Mouse (Mus musculus) liver, postnatal 0 days (tissue): ENCODE measurements around the gene Cep128. TPM values are rescaled to one million over a fixed set of nuclear protein-coding genes. Genes with fewer than 3 reads are reported as not detected.

ENCODE experiments used
- ATAC-seq: fragments of 200-750 bp; cut with Nextera tagmentation; 2 replicates; pipeline ENCODE4 v1.8.0; 2017; ENCODE audit warnings: mild to moderate bottlenecking, moderate library complexity
- DNase-seq: peaks from one replicate; pipeline ENCODE4 v3.0.0-alpha.2; 2016
- H3K27ac ChIP-seq: fragments of 300-500 bp; sonication (generic); 2 replicates; pipeline ENCODE4 v1.5.1; 2014; ENCODE audit warnings: antibody characterized with exemption, moderate library complexity, mild to moderate bottlenecking, low read depth
- H3K27me3 ChIP-seq: fragments of 300-500 bp; sonication (generic); 2 replicates; pipeline ENCODE4 v1.6.1; 2014; ENCODE audit warnings: low read length, control low read depth, mixed read lengths; ENCODE audit not compliant: insufficient read depth
- H3K36me3 ChIP-seq: fragments of 300-500 bp; sonication (generic); replicated peaks from 2 replicates; pipeline ENCODE4 v1.6.1; 2014; ENCODE audit warnings: mild to moderate bottlenecking, control low read depth, low read length, moderate library complexity, mixed read lengths; ENCODE audit not compliant: insufficient read depth
- H3K4me1 ChIP-seq: fragments of 300-500 bp; sonication (generic); 2 replicates; pipeline ENCODE4 v1.6.1; 2014; ENCODE audit warnings: antibody characterized with exemption, mild to moderate bottlenecking, control low read depth; ENCODE audit not compliant: insufficient read depth
- H3K4me2 ChIP-seq: fragments of 300-500 bp; sonication (generic); 2 replicates; pipeline ENCODE4 v1.6.1; 2014; ENCODE audit warnings: low read depth, mild to moderate bottlenecking, low read length, moderate library complexity, mixed read lengths
- H3K4me3 ChIP-seq: fragments of 300-500 bp; sonication (generic); 2 replicates; pipeline ENCODE4 v1.5.1; 2014; ENCODE audit warnings: low read depth, low read length
- H3K9ac ChIP-seq: fragments of 300-500 bp; sonication (generic); replicated peaks from 2 replicates; pipeline ENCODE4 v1.6.1; 2014; ENCODE audit warnings: mild to moderate bottlenecking, moderate library complexity
- H3K9me3 ChIP-seq: fragments of 300-500 bp; sonication (generic); 2 replicates; pipeline ENCODE4 v1.6.1; 2016; ENCODE audit warnings: mild to moderate bottlenecking, control low read depth, low read length, mixed read lengths
- CTCF ChIP-seq: sonication (generic); IDR thresholded peaks from 2 replicates; pipeline ENCODE4 v1.5.1; 2016; ENCODE audit warnings: antibody characterized with exemption, low read depth
- EP300 ChIP-seq: IDR thresholded peaks from 2 replicates; pipeline ENCODE4 v1.6.1; 2016; ENCODE audit warnings: antibody characterized with exemption, low read depth, mild to moderate bottlenecking
- WGBS: fragments of 180-500 bp; shearing (Covaris S2); extraction: QIAGEN DNeasy Blood & Tissue Kit; methylation state at CpG from one replicate; pipeline ENCODE4 v1.1.7; 2014; ENCODE audit not compliant: insufficient replicate concordance; 5-methylcytosine and 5-hydroxymethylcytosine counted together
- polyA plus RNA-seq: library from polyadenylated mRNA; unstranded; fragments of >200 nt; fragmentation: Nextera tagmentation; extraction: Ambion mirVana; gene quantifications from 2 replicates; pipeline ENCODE4 v1.2.1, GENCODE M21; 2015

Gene Cep128
- polyA plus RNA-seq, 1 experiment from 2014 or later: 3.7 TPM

- no peak for ATAC-seq
- no peak overlapping the region for H3K4me2 ChIP-seq
- H3K36me3 ChIP-seq: no peaks in the 10 kb centered on the region
- H3K4me1 ChIP-seq: no peaks in the 10 kb centered on the region
- no peaks in the 10 kb centered on the region for H3K9me3 ChIP-seq
- H3K27ac ChIP-seq: no peak overlapping the region
- DNase-seq: no peak
- WGBS: 90% methylated on average over 5 of the region's 5 CpGs
- H3K4me3 ChIP-seq: no peak overlapping the region
- H3K27me3 ChIP-seq: no peaks in the 10 kb centered on the region
- H3K9ac ChIP-seq: no peak overlapping the region
- TF ChIP-seq CTCF (no peak), EP300 (no peak)
Measured at GRCm38 (mm10) chr12:91075600-91075999, 308.6 kb downstream of the Cep128 start.

- no peak for ATAC-seq
- Histone ChIP-seq H3K4me1 (no peaks in the 10 kb centered on the region), H3K36me3 (no peaks in the 10 kb centered on the region), H3K4me2 (no peak overlapping the region), H3K9me3 (no peaks in the 10 kb centered on the region), H3K27ac (no peak overlapping the region), H3K4me3 (no peak overlapping the region), H3K27me3 (no peaks in the 10 kb centered on the region), H3K9ac (no peak overlapping the region)
- WGBS: 83% methylated on average over 2 of the region's 2 CpGs
- no peak for TF ChIP-seq EP300
- no peak for DNase-seq
Measured at GRCm38 (mm10) chr12:91070551-91071045, 313.6 kb downstream of the Cep128 start.

DNA sequence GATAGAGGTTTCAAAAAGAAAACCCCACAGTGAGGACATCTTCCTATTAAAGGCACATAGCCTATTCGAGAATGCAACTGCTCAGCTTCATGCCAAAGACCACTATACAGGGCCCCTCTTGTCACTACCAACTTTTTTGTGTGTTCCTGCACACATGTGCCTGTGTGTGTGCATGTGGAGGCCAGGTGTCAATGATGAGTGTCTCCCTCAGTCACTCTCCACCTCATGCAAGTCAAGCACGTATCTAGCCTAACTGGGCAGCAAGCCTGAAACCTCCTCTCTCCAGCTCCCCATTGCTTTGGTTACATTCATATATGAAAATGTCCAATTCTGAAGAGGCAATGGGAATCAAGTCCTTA is 317.1 kb downstream of the Cep128 start:
- no peak for ATAC-seq
- 88% methylated on average over 2 of the region's 2 CpGs for WGBS
- no peak overlapping the region for H3K27ac ChIP-seq
- no peak for DNase-seq
- H3K9me3 ChIP-seq: no peaks in the 10 kb centered on the region
- no peak overlapping the region for H3K9ac ChIP-seq
- H3K4me3 ChIP-seq: no peak overlapping the region
- H3K36me3 ChIP-seq: no peaks in the 10 kb centered on the region
- H3K4me1 ChIP-seq: no peaks in the 10 kb centered on the region
- H3K4me2 ChIP-seq: no peak overlapping the region
- TF ChIP-seq EP300 (no peak), CTCF (no peak)
- H3K27me3 ChIP-seq: no peaks in the 10 kb centered on the region

GRCm38 (mm10) chr12:91066286-91067082 is 317.7 kb downstream of the Cep128 start:
- TF ChIP-seq CTCF: no peak
- no peak for TF ChIP-seq EP300
- ATAC-seq: no peak

GRCm38 (mm10) chr12:91065423-91065822 is 318.8 kb downstream of the Cep128 start:
- Histone ChIP-seq H3K36me3 (no peaks in the 10 kb centered on the region), H3K4me2 (no peak overlapping the region), H3K4me3 (no peak overlapping the region), H3K27me3 (no peaks in the 10 kb centered on the region), H3K9ac (no peak overlapping the region), H3K27ac (no peak overlapping the region), H3K4me1 (no peaks in the 10 kb centered on the region), H3K9me3 (no peaks in the 10 kb centered on the region)
- WGBS: 71% methylated on average over 3 of the region's 3 CpGs
- DNase-seq (no peak), ATAC-seq (no peak)
- TF ChIP-seq EP300: no peak
- no peak for TF ChIP-seq CTCF

More at GRCm38 (mm10) chr12:91066286-91067082, 317.7 kb downstream of the Cep128 start:
- no peak overlapping the region for H3K9ac ChIP-seq
- H3K9me3 ChIP-seq: no peaks in the 10 kb centered on the region
- 80% methylated on average over 5 of the region's 5 CpGs for WGBS
- H3K36me3 ChIP-seq: no peaks in the 10 kb centered on the region
- H3K27me3 ChIP-seq: no peaks in the 10 kb centered on the region
- H3K27ac ChIP-seq: no peak overlapping the region
- no peaks in the 10 kb centered on the region for H3K4me1 ChIP-seq
- no peak overlapping the region for H3K4me3 ChIP-seq
- DNase-seq: no peak
- H3K4me2 ChIP-seq: no peak overlapping the region

DNA sequence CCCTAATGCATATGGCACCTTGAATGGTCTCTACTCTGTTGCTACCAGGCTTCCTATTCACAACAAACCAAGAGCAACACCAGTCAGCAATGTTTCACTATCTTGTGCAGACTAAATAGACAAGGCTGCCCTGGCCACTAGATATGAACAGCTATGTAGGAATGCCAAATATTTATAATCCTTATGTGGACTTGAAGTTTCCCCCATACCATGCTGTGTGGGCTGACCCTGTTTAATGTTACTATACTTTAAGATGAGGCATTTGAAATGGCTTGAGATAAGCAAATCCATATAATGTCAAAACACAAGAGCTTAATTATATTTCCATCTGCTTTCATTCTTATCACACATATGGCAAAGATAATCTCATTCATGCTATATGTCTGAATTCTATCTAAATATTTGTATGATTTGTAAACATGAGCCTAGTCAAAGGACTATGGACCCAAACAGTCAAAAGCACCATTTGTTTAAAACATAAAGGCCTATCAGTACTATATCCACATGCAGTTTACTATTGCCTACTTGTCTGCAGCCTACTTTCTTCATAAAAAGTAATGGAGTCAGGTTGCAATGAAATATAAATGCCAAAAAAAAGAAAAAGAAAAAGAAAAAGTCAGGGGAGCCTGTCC is 319.7 kb downstream of the Cep128 start:
- Histone ChIP-seq H3K9me3 (no peaks in the 10 kb centered on the region), H3K4me2 (no peak overlapping the region), H3K9ac (no peak overlapping the region), H3K27me3 (no peaks in the 10 kb centered on the region), H3K36me3 (no peaks in the 10 kb centered on the region), H3K27ac (no peak overlapping the region), H3K4me3 (no peak overlapping the region), H3K4me1 (no peaks in the 10 kb centered on the region)
- ATAC-seq (no peak), DNase-seq (no peak)
- no peak for TF ChIP-seq CTCF
- no peak for TF ChIP-seq EP300
